13 mouse cellular contexts compared by ENCODE assay signal in genomic region chr14:45469446-45469845, GRCm38 (mm10).
DNase-seq lines count a peak whose midpoint lies in the region; ATAC-seq and TF ChIP-seq lines count a peak whose summit lies in the region.
"Had no signal": no experiment of that assay in that cellular context is flagged by ENCODE, and none has a peak within 500 bp of the region (broad histone marks: within the 10 kb centered on the region; RNA-seq: fewer than 3 reads in every experiment).

No protein-coding gene starts in this region.

- peak; percentile 51 for TF ChIP-seq CTCF in hindbrain, postnatal 0 days (IDR thresholded peaks at IDR 0.05; ENCODE audit: low read depth)
- TF ChIP-seq CTCF in lung, postnatal 0 days (IDR thresholded peaks at IDR 0.05) = peak; percentile 59
- peak; percentile 36 to 48 (median 38) for TF ChIP-seq CTCF in MEL (IDR thresholded peaks at IDR 0.05 in 2 of 3, conservative IDR thresholded peaks at IDR 0.05 in 1 of 3; ENCODE audit: control insufficient read depth in 1 of 3, insufficient read depth in 1 of 3, low read depth in 2 of 3, low read length in 3 of 3, poor library complexity in 1 of 3, severe bottlenecking in 1 of 3)
- peak; percentile 57 for TF ChIP-seq CTCF in stomach, postnatal 0 days (IDR thresholded peaks at IDR 0.05; ENCODE audit: low read depth)

- TF ChIP-seq EP300 in lung, postnatal 0 days (IDR thresholded peaks at IDR 0.05) = no peak
- TF ChIP-seq EP300 in MEL (IDR thresholded peaks at IDR 0.05; ENCODE audit: low read depth in 1 of 2, low read length in 2 of 2) = no peak
- TF ChIP-seq EP300 in stomach, postnatal 0 days (optimal IDR thresholded peaks at IDR 0.05) = no peak

- no peaks in the 10 kb centered on the region for H3K9me3 ChIP-seq in hindbrain, postnatal 0 days (ENCODE audit: low read length)
- H3K9me3 ChIP-seq in hindbrain, embryonic 11.5 days (ENCODE audit: control insufficient read depth, low read length) = peaks cover 3% of the 10 kb centered on the region; the same call in 1 of the 2 replicates
- no peaks in the 10 kb centered on the region for H3K9me3 ChIP-seq in lung, postnatal 0 days (ENCODE audit: low read length)
- H3K9me3 ChIP-seq in MEL (replicated peaks; ENCODE audit: insufficient read depth, low read length) = no peaks in the 10 kb centered on the region
- no peaks in the 10 kb centered on the region for H3K9me3 ChIP-seq in stomach, postnatal 0 days (ENCODE audit: control insufficient read depth, low read length)
- H3K9me3 ChIP-seq: forebrain, embryonic 13.5 days; neural tube, embryonic 15.5 days had no signal

- no peak; the same call in 1 of the 2 replicates for TF ChIP-seq RAD21 in MEL (IDR thresholded peaks at IDR 0.05; ENCODE audit: low read depth, low read length)

- peaks cover 27% of the 10 kb centered on the region for H3K36me3 ChIP-seq in hindbrain, postnatal 0 days (ENCODE audit: insufficient read depth, low read length)
- peaks cover 12% of the 10 kb centered on the region; the same call in 1 of the 2 replicates for H3K36me3 ChIP-seq in hindbrain, embryonic 11.5 days (ENCODE audit: control insufficient read depth, insufficient read depth, low read length)
- H3K36me3 ChIP-seq in lung, postnatal 0 days (ENCODE audit: insufficient read depth, low read length) = peaks cover 55% of the 10 kb centered on the region
- H3K36me3 ChIP-seq in MEL (ENCODE audit: control insufficient read depth in 1 of 2, insufficient read depth in 2 of 2, low read length in 2 of 2) = no peaks in the 10 kb centered on the region
- peaks cover 8% of the 10 kb centered on the region for H3K36me3 ChIP-seq in stomach, postnatal 0 days (ENCODE audit: control insufficient read depth, insufficient read depth, low read length)

- no peaks in the 10 kb centered on the region for H3K4me1 ChIP-seq in hindbrain, postnatal 0 days (ENCODE audit: insufficient read depth, low read length)
- H3K4me1 ChIP-seq in hindbrain, embryonic 11.5 days (replicated peaks; ENCODE audit: control insufficient read depth, insufficient read depth, low read length) = no peaks in the 10 kb centered on the region
- H3K4me1 ChIP-seq in lung, postnatal 0 days (ENCODE audit: insufficient read depth, low read depth, low read length) = no peaks in the 10 kb centered on the region
- H3K4me1 ChIP-seq in MEL (ENCODE audit: control insufficient read depth in 1 of 2, insufficient read depth in 2 of 2, low read length in 2 of 2) = no peaks in the 10 kb centered on the region
- no peaks in the 10 kb centered on the region for H3K4me1 ChIP-seq in stomach, postnatal 0 days (replicated peaks; ENCODE audit: control insufficient read depth, insufficient read depth)
- H3K4me1 ChIP-seq: forebrain, embryonic 13.5 days; neural tube, embryonic 15.5 days had no signal

- TF ChIP-seq POLR2A in MEL (IDR thresholded peaks at IDR 0.05; ENCODE audit: control insufficient read depth in 1 of 2, insufficient read depth in 1 of 2, low read depth in 1 of 2, low read length in 2 of 2, poor library complexity in 1 of 2) = no peak

- WGBS in hindbrain, postnatal 0 days = 95% methylated on average over 8 of the region's 8 CpGs
- 86% methylated on average over 8 of the region's 8 CpGs for WGBS in hindbrain, embryonic 11.5 days
- WGBS in lung, postnatal 0 days = 96% methylated on average over 8 of the region's 8 CpGs
- 93% methylated on average over 8 of the region's 8 CpGs for WGBS in stomach, postnatal 0 days

- H3K4me3 ChIP-seq in hindbrain, postnatal 0 days (ENCODE audit: low read length) = no peak overlapping the region
- H3K4me3 ChIP-seq in hindbrain, embryonic 11.5 days (ENCODE audit: low read depth, low read length) = no peak overlapping the region
- H3K4me3 ChIP-seq in lung, postnatal 0 days (ENCODE audit: low read depth, low read length) = no peak overlapping the region
- no peak overlapping the region for H3K4me3 ChIP-seq in MEL (ENCODE audit: control insufficient read depth in 1 of 2, insufficient read depth in 1 of 2, low read depth in 2 of 2, low read length in 2 of 2)
- no peak overlapping the region for H3K4me3 ChIP-seq in stomach, postnatal 0 days (ENCODE audit: low read depth, low read length)
- H3K4me3 ChIP-seq: forebrain, embryonic 13.5 days; neural tube, embryonic 15.5 days had no signal

- no peak for DNase-seq in hindbrain, postnatal 0 days (ENCODE audit: low spot score)
- DNase-seq in hindbrain, embryonic 11.5 days (ENCODE audit: low spot score) = no peak
- DNase-seq in lung, postnatal 0 days (ENCODE audit: low spot score) = no peak
- DNase-seq in lung, postnatal 14 days = no peak
- DNase-seq in MEL (ENCODE audit: low read depth, low spot score) = peak; percentile 16
- no peak for DNase-seq in stomach, postnatal 0 days (ENCODE audit: low spot score)
- no peak for DNase-seq in Muller cell, postnatal 12 days (ENCODE audit: inconsistent ontology term)
- DNase-seq: cerebellum, postnatal 36 days; gastrocnemius, postnatal 10 days; kidney, postnatal 25 days; right cerebral cortex, adult 18-20 months had no signal

- no peak for ATAC-seq in hindbrain, postnatal 0 days
- ATAC-seq in hindbrain, embryonic 11.5 days (ENCODE audit: low FRiP score) = no peak
- no peak for ATAC-seq in lung, postnatal 0 days
- no peak for ATAC-seq in stomach, postnatal 0 days (ENCODE audit: low FRiP score, low TSS enrichment)
- ATAC-seq: forebrain, embryonic 13.5 days had no signal

- no peak overlapping the region for H3K9ac ChIP-seq in hindbrain, postnatal 0 days (replicated peaks; ENCODE audit: low read length)
- no peak overlapping the region for H3K9ac ChIP-seq in hindbrain, embryonic 11.5 days (ENCODE audit: low read depth, low read length)
- H3K9ac ChIP-seq in lung, postnatal 0 days (replicated peaks; ENCODE audit: low read depth) = no peak overlapping the region
- H3K9ac ChIP-seq in MEL (ENCODE audit: control insufficient read depth, low read depth, low read length, poor library complexity, severe bottlenecking) = no peak overlapping the region
- no peak overlapping the region for H3K9ac ChIP-seq in stomach, postnatal 0 days (ENCODE audit: low read length)
- H3K9ac ChIP-seq: forebrain, embryonic 13.5 days; neural tube, embryonic 15.5 days had no signal

- H3K4me2 ChIP-seq in hindbrain, postnatal 0 days (ENCODE audit: low read depth, low read length) = no peak overlapping the region
- no peak overlapping the region for H3K4me2 ChIP-seq in hindbrain, embryonic 11.5 days (replicated peaks; ENCODE audit: low read depth, low read length)
- H3K4me2 ChIP-seq in lung, postnatal 0 days (replicated peaks; ENCODE audit: low read depth, low read length) = no peak overlapping the region
- H3K4me2 ChIP-seq in stomach, postnatal 0 days (replicated peaks; ENCODE audit: low read depth) = no peak overlapping the region
- H3K4me2 ChIP-seq: forebrain, embryonic 13.5 days; neural tube, embryonic 15.5 days had no signal

- no peak overlapping the region for H3K27ac ChIP-seq in hindbrain, postnatal 0 days
- H3K27ac ChIP-seq in hindbrain, embryonic 11.5 days (ENCODE audit: low read depth, low read length) = no peak overlapping the region
- H3K27ac ChIP-seq in lung, postnatal 0 days (ENCODE audit: low read length) = no peak overlapping the region
- no peak overlapping the region for H3K27ac ChIP-seq in MEL (ENCODE audit: control insufficient read depth, low read depth, low read length)
- H3K27ac ChIP-seq in stomach, postnatal 0 days (replicated peaks) = no peak overlapping the region
- H3K27ac ChIP-seq: forebrain, embryonic 13.5 days; neural tube, embryonic 15.5 days had no signal

- no peaks in the 10 kb centered on the region for H3K79me2 ChIP-seq in MEL (ENCODE audit: control insufficient read depth, insufficient read depth, low read length, poor library complexity)

- no peaks in the 10 kb centered on the region for H3K27me3 ChIP-seq in hindbrain, postnatal 0 days (ENCODE audit: insufficient read depth, low read length)
- no peaks in the 10 kb centered on the region for H3K27me3 ChIP-seq in hindbrain, embryonic 11.5 days (ENCODE audit: control insufficient read depth, insufficient read depth, low read length)
- H3K27me3 ChIP-seq in lung, postnatal 0 days (replicated peaks; ENCODE audit: insufficient read depth, low read length) = no peaks in the 10 kb centered on the region
- peaks cover 0 to 2% of the 10 kb centered on the region in 2 experiments; a peak in 1 of 4 replicates for H3K27me3 ChIP-seq in MEL (ENCODE audit: control insufficient read depth in 1 of 2, insufficient read depth in 2 of 2, low read length in 2 of 2)
- no peaks in the 10 kb centered on the region for H3K27me3 ChIP-seq in stomach, postnatal 0 days (ENCODE audit: control insufficient read depth, insufficient read depth, low read length)
- H3K27me3 ChIP-seq: forebrain, embryonic 13.5 days; neural tube, embryonic 15.5 days had no signal

TF ChIP-seq in MEL, 35 proteins besides CTCF, POLR2A, EP300 and RAD21:
- TF ChIP-seq KAT2A (conservative IDR thresholded peaks at IDR 0.05; ENCODE audit: low read depth, low read length) (no peak), TAL1 (IDR thresholded peaks at IDR 0.05; ENCODE audit: low read length) (no peak)
